Comparison of ENCODE assay signal across 13 mouse cellular contexts in the genomic region with DNA sequence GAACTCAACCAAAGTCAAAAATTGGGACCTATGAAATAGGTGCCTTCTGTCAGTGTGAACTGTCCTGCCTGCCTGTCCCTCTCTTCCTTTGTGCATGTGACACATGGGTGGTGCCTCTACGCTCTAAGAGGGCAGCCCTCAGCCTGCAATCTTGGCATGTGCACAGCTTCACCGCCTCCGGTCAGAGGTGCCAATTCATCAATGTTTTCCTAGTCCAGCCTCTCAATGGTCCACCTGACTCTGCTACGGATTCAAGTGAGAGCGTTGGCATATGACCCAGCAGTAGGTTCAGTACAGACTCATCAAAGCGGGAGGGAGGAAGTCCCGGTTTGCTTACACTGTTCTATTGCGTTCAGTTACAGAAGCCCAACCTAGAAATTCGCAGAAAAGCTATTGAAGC.
DNase-seq lines count a peak whose midpoint lies in the region; ATAC-seq and TF ChIP-seq lines count a peak whose summit lies in the region.
"Had no signal": no experiment of that assay in that cellular context is flagged by ENCODE, and none has a peak within 500 bp of the region (broad histone marks: within the 10 kb centered on the region; RNA-seq: fewer than 3 reads in every experiment).

No protein-coding gene starts in this region.

- H3K36me3 ChIP-seq in kidney, adult 2 months (ENCODE audit: control insufficient read depth, insufficient read depth, low read length): no peaks in the 10 kb centered on the region
- H3K36me3 ChIP-seq in kidney, embryonic 14.5 days (ENCODE audit: control insufficient read depth, insufficient read depth, low read length): peaks cover 10% of the 10 kb centered on the region; the same call in 1 of the 2 replicates
- H3K36me3 ChIP-seq: G1E had no signal

- H3K4me2 ChIP-seq in kidney, embryonic 14.5 days (replicated peaks; ENCODE audit: low read depth, low read length): no peak overlapping the region
- H3K4me2 ChIP-seq: limb, embryonic 13.5 days had no signal

- no peak overlapping the region for H3K4me3 ChIP-seq in kidney, adult 2 months (ENCODE audit: insufficient read depth, low read depth, low read length)
- H3K4me3 ChIP-seq in kidney, embryonic 14.5 days (ENCODE audit: low read length): no peak overlapping the region
- H3K4me3 ChIP-seq: limb, embryonic 13.5 days had no signal

- no peak for ATAC-seq in kidney, embryonic 14.5 days (ENCODE audit: low FRiP score, low TSS enrichment)
- no peak for ATAC-seq in megakaryocyte-erythroid progenitor cell, adult 5-6 weeks (replicated peaks; ENCODE audit: low FRiP score, low TSS enrichment, poor library complexity, severe bottlenecking)

- 39% methylated on average over 9 of the region's 9 CpGs for WGBS in kidney, adult 2 months
- WGBS in kidney, embryonic 14.5 days: 89% methylated on average over 9 of the region's 9 CpGs

- no peak for TF ChIP-seq CTCF in kidney, adult 2 months (conservative IDR thresholded peaks at IDR 0.05; ENCODE audit: insufficient read depth, insufficient read length, low read depth, low read length)

- no peaks in the 10 kb centered on the region for H3K27me3 ChIP-seq in kidney, adult 2 months (replicated peaks; ENCODE audit: control insufficient read depth, insufficient read depth, low read length)
- H3K27me3 ChIP-seq in kidney, embryonic 14.5 days (ENCODE audit: control insufficient read depth, insufficient read depth, low read length): no peaks in the 10 kb centered on the region
- H3K27me3 ChIP-seq: limb, embryonic 13.5 days had no signal

- peak; percentile 15 for DNase-seq in gastrocnemius, postnatal 25 days
- DNase-seq in gastrocnemius, adult 18-20 months (ENCODE audit: low spot score): no peak
- DNase-seq in kidney, adult 2 months: peak; percentile 94
- DNase-seq in kidney, adult 8-10 months: peak; percentile 85 to 91
- peak; percentile 53 for DNase-seq in lung, postnatal 10 days
- no peak for DNase-seq in right cerebral cortex, postnatal 36 days (ENCODE audit: low spot score in 2 of 2)
- DNase-seq: B cell, adult 2 months; cerebellum, adult 11-12 months; thymus, postnatal 25 days had no signal

- no peak for TF ChIP-seq POLR2A in kidney, adult 2 months (IDR thresholded peaks at IDR 0.05; ENCODE audit: low read depth, low read length)

- no peak overlapping the region for H3K9ac ChIP-seq in kidney, embryonic 14.5 days (ENCODE audit: low read depth, low read length)
- H3K9ac ChIP-seq: limb, embryonic 13.5 days had no signal

- no peaks in the 10 kb centered on the region for H3K9me3 ChIP-seq in kidney, embryonic 14.5 days (ENCODE audit: control insufficient read depth, low read length)
- H3K9me3 ChIP-seq: G1E; limb, embryonic 13.5 days had no signal

- H3K27ac ChIP-seq in kidney, adult 2 months (ENCODE audit: insufficient read depth, low read depth, low read length): no peak overlapping the region
- H3K27ac ChIP-seq in kidney, embryonic 14.5 days (ENCODE audit: low read depth, low read length): no peak overlapping the region
- H3K27ac ChIP-seq: limb, embryonic 13.5 days had no signal

- peaks cover 15% of the 10 kb centered on the region; the same call in 1 of the 2 replicates for H3K4me1 ChIP-seq in kidney, adult 2 months (ENCODE audit: control insufficient read depth, insufficient read depth, low read length)
- H3K4me1 ChIP-seq in kidney, embryonic 14.5 days (ENCODE audit: control insufficient read depth, insufficient read depth, low read length): no peaks in the 10 kb centered on the region

Comparison
In these comparisons a context has a peak if more than half of its experiments do, and no peak if none do; other contexts are left out.
1. DNase-seq: peak in gastrocnemius, postnatal 25 days (single experiment), kidney, adult 2 months (single experiment), kidney, adult 8-10 months (2 of 2) and lung, postnatal 10 days (single experiment); none in gastrocnemius, adult 18-20 months (single experiment) and right cerebral cortex, postnatal 36 days (0 of 2).